Mouse (Mus musculus): ENCODE data around the gene Igtp. TPM values are rescaled to one million over a fixed set of nuclear protein-coding genes. Genes with fewer than 3 reads are reported as not detected.
"Not testable (repeated sequence)": the region's sequence is repeated elsewhere in the genome, so short reads cannot be mapped to it uniquely, and the experiment has no call there.

Igtp gene
- polyA plus RNA-seq (2015; fragmentation: Nextera tagmentation; extraction: Ambion mirVana), result 9.2 and 9.7 TPM in 2 replicates

DNA sequence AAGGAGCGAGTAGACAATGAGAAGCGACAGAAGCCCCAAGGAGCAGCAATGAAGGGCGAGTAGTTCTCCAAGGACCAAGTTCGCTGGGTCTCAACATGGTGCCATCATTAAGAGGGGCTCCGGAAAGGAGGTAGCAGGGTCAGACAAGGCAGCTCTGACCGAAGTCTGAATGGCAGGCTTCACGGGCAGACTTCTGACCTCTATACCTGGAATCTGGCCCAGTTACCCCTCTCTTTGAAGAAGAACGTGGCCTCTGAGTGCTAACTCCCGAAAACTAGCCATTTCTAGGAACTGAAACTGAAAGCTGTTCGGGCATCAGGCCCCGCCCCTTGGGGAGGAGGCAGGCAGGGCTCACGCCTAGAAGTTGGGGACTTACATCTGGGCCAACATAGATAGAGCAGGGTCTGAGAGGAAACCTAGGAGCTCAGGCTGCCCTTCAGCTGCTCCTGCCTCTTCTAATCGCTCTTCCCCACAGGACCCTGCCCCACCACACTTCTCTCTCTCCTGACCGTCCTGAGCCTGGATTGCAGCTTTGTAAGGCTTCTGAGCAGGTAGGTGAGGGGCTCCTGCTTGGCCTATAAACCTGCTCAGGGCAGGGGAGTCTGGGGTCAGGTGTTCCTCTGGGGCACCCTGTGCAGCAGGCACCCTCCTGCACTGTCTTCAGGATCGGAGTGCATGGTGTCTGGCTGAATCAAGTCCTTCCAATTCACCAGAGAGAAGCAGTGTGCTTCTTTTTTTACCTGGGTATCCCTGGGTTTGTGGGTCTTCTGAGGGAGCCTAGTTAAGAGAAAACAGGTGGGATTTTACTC is at the start of gene Igtp, which contains the start of gene Irgm2:
TSS of gene Igtp (plus strand) at position 328 of the 809 bp plus-strand sequence.
TSS of gene Irgm2 (plus strand) at position 390 of the 809 bp plus-strand sequence.
- Histone ChIP-seq H3K27ac (ENCODE audit: low read length) (peak within 1 kb of the TSS; percentile 82), H3K4me2 (replicated peaks; ENCODE audit: low read depth, low read length) (peak within 1 kb of the TSS; percentile 67), H3K4me3 (ENCODE audit: low read depth, low read length) (peak within 1 kb of the TSS; percentile 77), H3K9ac (replicated peaks; ENCODE audit: low read depth) (peak within 1 kb of the TSS; percentile 62)
- WGBS, result 7% methylated on average over 13 of the region's 15 CpGs
- DNase-seq (ENCODE audit: low spot score) (peak; percentile 88), ATAC-seq (peak; percentile 95)
- not testable (repeated sequence) for H3K9me3 ChIP-seq (ENCODE audit: low read length); H3K27me3 ChIP-seq (replicated peaks; ENCODE audit: insufficient read depth, low read length); H3K36me3 ChIP-seq (ENCODE audit: insufficient read depth, low read length); H3K4me1 ChIP-seq (ENCODE audit: insufficient read depth, low read depth, low read length)
- TF ChIP-seq EP300 (IDR thresholded peaks at IDR 0.05), result 0 out of 2 replicates have a peak, but pooled peaks have one; percentile 25

DNA sequence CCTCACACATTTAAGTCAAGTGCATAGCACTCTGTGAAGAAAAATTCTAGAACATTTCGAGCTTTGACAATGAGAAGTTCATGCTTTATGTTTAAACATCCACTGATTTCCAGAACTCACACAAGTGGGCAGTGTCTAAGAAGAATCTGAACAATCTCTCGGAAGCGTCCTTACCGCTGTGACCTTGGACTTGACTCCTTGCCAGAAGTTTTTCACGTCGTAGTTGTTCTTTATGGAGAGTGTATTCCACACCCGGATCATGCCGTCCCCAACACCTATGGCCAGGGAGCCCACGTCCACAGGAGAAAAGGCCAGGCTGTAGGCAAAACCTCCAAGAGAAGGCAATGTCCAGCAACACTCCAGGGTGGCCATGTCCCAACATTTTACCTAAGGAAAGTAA is 43.9 kb upstream of the Igtp start:
- Histone ChIP-seq H3K36me3 (ENCODE audit: insufficient read depth, low read length) (peaks cover 18% of the 10 kb centered on the region), H3K9me3 (ENCODE audit: low read length) (no peaks in the 10 kb centered on the region), H3K27ac (ENCODE audit: low read length) (no peak overlapping the region), H3K9ac (replicated peaks; ENCODE audit: low read depth) (no peak overlapping the region), H3K4me2 (replicated peaks; ENCODE audit: low read depth, low read length) (no peak overlapping the region), H3K4me3 (ENCODE audit: low read depth, low read length) (no peak overlapping the region), H3K4me1 (ENCODE audit: insufficient read depth, low read depth, low read length) (no peaks in the 10 kb centered on the region), H3K27me3 (replicated peaks; ENCODE audit: insufficient read depth, low read length) (no peaks in the 10 kb centered on the region)
- peak; percentile 52 for ATAC-seq
- TF ChIP-seq CTCF (IDR thresholded peaks at IDR 0.05) (no peak), EP300 (IDR thresholded peaks at IDR 0.05) (no peak)
- 78% methylated on average over 9 of the region's 9 CpGs for WGBS
- DNase-seq (ENCODE audit: low spot score), result no peak

DNA sequence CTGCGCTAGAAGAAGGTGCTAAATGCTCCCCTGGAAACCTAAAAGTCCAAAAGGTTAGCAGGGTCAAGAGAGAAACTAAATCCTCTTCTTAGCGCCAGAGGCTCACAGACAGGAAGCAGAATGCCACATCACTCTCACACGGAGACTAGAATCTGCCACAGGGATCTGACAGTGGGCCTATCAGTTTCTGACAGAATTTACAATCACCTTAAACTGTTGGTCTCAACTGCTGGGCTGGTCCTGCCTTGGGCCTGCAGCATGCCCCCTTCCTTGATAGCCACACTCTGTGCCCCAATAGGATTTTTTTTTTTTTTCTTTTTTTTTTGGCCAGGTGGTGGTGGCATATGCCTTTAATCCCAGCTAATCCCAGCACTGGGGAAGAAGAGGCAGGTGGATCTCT is 42.5 kb upstream of the Igtp start:
- peaks cover 18% of the 10 kb centered on the region for H3K36me3 ChIP-seq (ENCODE audit: insufficient read depth, low read length)
- H3K9ac ChIP-seq (replicated peaks; ENCODE audit: low read depth), result no peak overlapping the region
- H3K4me1 ChIP-seq (ENCODE audit: insufficient read depth, low read depth, low read length), result no peaks in the 10 kb centered on the region
- H3K4me2 ChIP-seq (replicated peaks; ENCODE audit: low read depth, low read length), result no peak overlapping the region
- DNase-seq (ENCODE audit: low spot score) (no peak), ATAC-seq (no peak)
- no peaks in the 10 kb centered on the region for H3K9me3 ChIP-seq (ENCODE audit: low read length)
- TF ChIP-seq EP300 (IDR thresholded peaks at IDR 0.05) (no peak), CTCF (IDR thresholded peaks at IDR 0.05) (no peak)
- WGBS, result 76% methylated on average over 3 of the region's 3 CpGs
- H3K27me3 ChIP-seq (replicated peaks; ENCODE audit: insufficient read depth, low read length), result no peaks in the 10 kb centered on the region
- no peak overlapping the region for H3K27ac ChIP-seq (ENCODE audit: low read length)
- no peak overlapping the region for H3K4me3 ChIP-seq (ENCODE audit: low read depth, low read length)

DNA sequence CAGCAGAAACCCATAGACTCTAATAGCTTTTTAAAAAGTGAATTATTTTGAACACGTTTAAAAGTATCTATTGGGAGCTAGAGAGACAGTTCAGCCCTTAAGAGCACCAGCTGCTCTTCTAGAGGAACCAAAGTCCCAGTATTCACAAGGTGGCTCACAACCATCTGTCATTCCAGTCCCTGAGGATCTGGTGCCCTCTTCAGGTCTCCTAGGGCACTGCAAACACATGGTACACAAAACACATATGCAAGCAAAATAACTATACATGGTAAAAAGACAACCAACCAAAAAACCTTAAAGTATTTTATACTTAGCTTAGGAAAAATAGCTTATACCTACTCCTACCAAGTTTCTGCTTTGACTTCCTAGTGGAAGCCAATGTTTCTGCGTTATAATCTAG is 34.3 kb upstream of the Igtp start:
- no peak overlapping the region for H3K4me3 ChIP-seq (ENCODE audit: low read depth, low read length)
- H3K4me1 ChIP-seq (ENCODE audit: insufficient read depth, low read depth, low read length), result no peaks in the 10 kb centered on the region
- DNase-seq (ENCODE audit: low spot score) (no peak), ATAC-seq (no peak)
- H3K27ac ChIP-seq (ENCODE audit: low read length), result no peak overlapping the region
- no peaks in the 10 kb centered on the region for H3K9me3 ChIP-seq (ENCODE audit: low read length)
- H3K36me3 ChIP-seq (ENCODE audit: insufficient read depth, low read length), result peaks cover 13% of the 10 kb centered on the region; the same call in 1 of the 2 replicates
- no peak overlapping the region for H3K9ac ChIP-seq (replicated peaks; ENCODE audit: low read depth)
- TF ChIP-seq EP300 (IDR thresholded peaks at IDR 0.05) (no peak), CTCF (IDR thresholded peaks at IDR 0.05) (peak; percentile 45)
- 94% methylated on average over 2 of the region's 2 CpGs for WGBS
- no peak overlapping the region for H3K4me2 ChIP-seq (replicated peaks; ENCODE audit: low read depth, low read length)
- no peaks in the 10 kb centered on the region for H3K27me3 ChIP-seq (replicated peaks; ENCODE audit: insufficient read depth, low read length)

DNA sequence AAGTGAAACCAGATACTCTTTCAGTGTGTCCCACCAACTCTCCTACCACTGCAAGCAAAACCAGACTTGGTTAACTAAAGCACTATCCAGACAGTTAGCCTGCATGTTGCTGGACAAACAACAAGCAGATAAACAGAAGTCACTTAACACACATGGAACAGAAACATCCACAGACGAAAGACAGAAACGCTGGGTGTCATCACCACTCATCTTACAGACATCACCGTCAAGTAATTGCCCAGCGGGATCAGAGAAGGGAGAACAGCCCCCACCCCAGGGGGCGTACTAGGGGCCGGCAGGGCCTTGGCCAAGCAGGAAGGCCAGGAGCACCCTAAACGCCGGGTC is 31.6 kb upstream of the Igtp start:
- Histone ChIP-seq H3K27ac (ENCODE audit: low read length) (peak overlapping the region; percentile 81; the same call in 1 of the 2 replicates), H3K4me2 (replicated peaks; ENCODE audit: low read depth, low read length) (peak overlapping the region; percentile 89), H3K36me3 (ENCODE audit: insufficient read depth, low read length) (no peaks in the 10 kb centered on the region; the same call in 1 of the 2 replicates), H3K27me3 (replicated peaks; ENCODE audit: insufficient read depth, low read length) (no peaks in the 10 kb centered on the region), H3K9me3 (ENCODE audit: low read length) (no peaks in the 10 kb centered on the region), H3K9ac (replicated peaks; ENCODE audit: low read depth) (peak overlapping the region; percentile 58), H3K4me1 (ENCODE audit: insufficient read depth, low read depth, low read length) (no peaks in the 10 kb centered on the region), H3K4me3 (ENCODE audit: low read depth, low read length) (peak overlapping the region; percentile 86)
- 1% methylated on average over 8 of the region's 8 CpGs for WGBS
- no peak for DNase-seq (ENCODE audit: low spot score)
- TF ChIP-seq EP300 (IDR thresholded peaks at IDR 0.05) (no peak), CTCF (IDR thresholded peaks at IDR 0.05) (no peak)
- ATAC-seq, result no peak

DNA sequence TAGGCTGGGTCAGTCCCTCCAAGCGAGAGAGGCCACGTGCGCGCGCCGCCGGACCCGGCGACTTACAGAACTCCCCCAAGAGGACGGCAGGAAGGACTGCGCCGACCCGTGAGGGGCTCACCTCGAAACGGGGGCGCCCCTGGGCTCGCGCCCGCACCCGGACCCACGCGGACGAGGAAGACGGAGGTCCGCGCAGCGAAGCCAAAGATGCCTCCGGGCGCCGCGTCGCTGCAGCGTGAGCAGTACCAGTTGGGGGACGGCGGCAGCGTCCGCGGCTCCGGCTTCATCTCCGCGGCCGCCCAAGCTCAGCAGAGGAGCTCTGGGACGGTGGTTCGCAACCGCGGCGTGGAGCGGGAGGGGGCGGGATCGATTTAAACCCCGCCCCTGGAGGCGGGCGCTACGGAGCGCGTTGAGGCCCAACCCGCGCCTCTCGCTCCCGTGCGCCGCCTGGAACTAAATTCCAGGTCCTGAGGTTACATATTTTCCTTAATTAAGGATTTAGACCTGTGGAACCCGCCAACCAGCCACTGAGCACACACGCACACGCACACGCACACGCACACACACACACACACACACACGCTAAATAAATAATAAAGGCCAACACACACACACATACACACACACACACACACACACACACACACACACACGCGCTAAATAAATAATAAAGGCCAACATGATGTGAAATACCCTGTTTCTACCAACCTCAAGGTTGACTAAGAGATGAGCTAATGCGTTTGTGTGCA is 31.0 kb upstream of the Igtp start, which contains the start of gene Gemin5:
TSS of gene Gemin5 (minus strand) at position 373 of the 749 bp plus-strand sequence.
- Histone ChIP-seq H3K27ac (ENCODE audit: low read length) (peak within 1 kb of the TSS; percentile 81), H3K4me3 (ENCODE audit: low read depth, low read length) (peak within 1 kb of the TSS; percentile 86), H3K27me3 (replicated peaks; ENCODE audit: insufficient read depth, low read length) (no peaks in the 10 kb centered on the region), H3K4me2 (replicated peaks; ENCODE audit: low read depth, low read length) (peak within 1 kb of the TSS; percentile 89), H3K9ac (replicated peaks; ENCODE audit: low read depth) (peak within 1 kb of the TSS; percentile 58), H3K36me3 (ENCODE audit: insufficient read depth, low read length) (peaks cover 1% of the 10 kb centered on the region; the same call in 1 of the 2 replicates), H3K9me3 (ENCODE audit: low read length) (no peaks in the 10 kb centered on the region), H3K4me1 (ENCODE audit: insufficient read depth, low read depth, low read length) (no peaks in the 10 kb centered on the region)
- TF ChIP-seq CTCF (IDR thresholded peaks at IDR 0.05) (peak; percentile 26; the same call in 1 of the 2 replicates), EP300 (IDR thresholded peaks at IDR 0.05) (no peak)
- peak; percentile 89 for ATAC-seq
- 5% methylated on average over 54 of the region's 71 CpGs for WGBS
- peak; percentile 78 for DNase-seq (ENCODE audit: low spot score)

Measured in lung, postnatal 0 days (tissue).